Mouse (Mus musculus): Measurements from ENCODE around the gene Syn3.

- no peak for TF ChIP-seq CTCF (IDR thresholded peaks at IDR 0.05; ENCODE audit: borderline replicate concordance, extremely low read depth, insufficient read depth, insufficient read length)
- no peak for TF ChIP-seq POLR2A (IDR thresholded peaks at IDR 0.05; ENCODE audit: borderline replicate concordance, extremely low read depth, insufficient read depth, insufficient read length, poor library complexity, severe bottlenecking)
Measured at GRCm38 (mm10) chr10:86492089-86492907, 6.4 kb downstream of the Syn3 start.
